Mouse (Mus musculus): ENCODE data around the gene Erc2. TPM values are rescaled to one million over a fixed set of nuclear protein-coding genes. Genes with fewer than 3 reads are reported as not detected.

The Erc2 gene
- total RNA-seq, 2 experiments from 2014 or later = 0.36 to 0.41 TPM

DNA sequence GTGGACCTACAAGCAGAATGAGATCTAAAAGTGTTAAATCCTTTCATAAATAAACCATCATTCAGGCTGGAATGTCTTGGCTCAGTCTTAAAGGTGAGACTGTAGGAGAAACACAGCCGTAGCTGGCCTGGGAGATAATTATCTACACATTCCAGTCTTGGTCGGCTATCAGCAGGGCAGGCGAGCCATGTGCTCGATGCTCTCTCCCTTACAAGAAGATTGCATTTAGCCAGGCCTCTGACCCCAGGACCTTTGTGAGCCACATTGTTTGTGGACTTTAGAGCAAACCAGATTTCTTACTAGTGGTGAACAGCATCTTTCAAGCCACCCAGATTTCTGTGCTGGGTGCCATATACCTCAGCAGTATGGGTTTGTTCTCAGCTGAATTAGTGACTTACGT, 498.6 kb downstream of the Erc2 start:
- intact Hi-C loops (cut with DNase I) = no loop called here
- no peak for TF ChIP-seq CTCF (IDR thresholded peaks at IDR 0.05)
- DNase-seq = no peak

DNA sequence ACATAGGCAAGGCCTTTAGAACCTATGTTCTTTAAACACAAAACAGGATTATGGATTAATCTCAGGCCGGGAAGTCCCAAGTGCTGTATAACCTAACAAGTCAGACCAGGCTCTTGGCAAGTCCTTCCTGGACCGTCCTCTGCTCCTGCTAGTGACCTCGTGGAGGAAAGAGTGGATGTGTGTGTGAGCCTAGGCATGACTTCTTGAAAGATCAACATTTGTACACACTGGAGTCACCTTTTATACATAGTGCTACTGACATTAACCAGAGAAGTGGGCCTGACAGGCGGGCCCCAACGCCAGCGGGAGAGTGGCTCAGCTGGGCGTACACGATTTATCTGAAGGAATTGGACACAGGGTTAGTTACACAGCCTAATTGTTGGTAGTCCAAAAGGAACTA, 504.6 kb downstream of the Erc2 start:
- Histone ChIP-seq H3K4me3 (no peak overlapping the region), H3K27ac (no peak overlapping the region)
- intact Hi-C loops (cut with DNase I) = no loop called here
- DNase-seq = no peak
- TF ChIP-seq CTCF (IDR thresholded peaks at IDR 0.05) = no peak

More for the DNA sequence above, 498.6 kb downstream of the Erc2 start:
- Histone ChIP-seq H3K27ac (no peak overlapping the region), H3K4me3 (no peak overlapping the region)

DNA sequence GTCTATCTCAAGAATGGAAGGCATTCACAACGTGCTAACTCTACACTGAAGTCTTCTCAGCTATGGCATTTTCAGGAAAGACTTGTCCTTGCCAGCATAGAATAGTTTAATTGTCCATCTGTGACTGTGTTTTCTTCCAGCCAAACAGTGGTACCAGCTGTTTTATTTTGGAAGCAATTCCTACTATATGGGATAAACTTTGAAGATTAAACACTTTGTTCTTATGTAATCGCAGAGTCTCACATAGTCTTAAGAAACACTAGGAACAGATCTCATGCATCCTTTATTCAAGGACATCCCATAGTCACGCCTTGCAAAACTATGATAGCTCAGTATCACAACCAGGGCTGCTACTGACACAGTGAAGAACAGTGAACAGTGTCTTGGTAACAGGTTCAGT, 506.8 kb downstream of the Erc2 start:
- no peak for TF ChIP-seq CTCF (IDR thresholded peaks at IDR 0.05)
- H3K4me3 ChIP-seq = no peak overlapping the region
- no peak for DNase-seq
- intact Hi-C loops (cut with DNase I) = no loop called here
- H3K27ac ChIP-seq = no peak overlapping the region

DNA sequence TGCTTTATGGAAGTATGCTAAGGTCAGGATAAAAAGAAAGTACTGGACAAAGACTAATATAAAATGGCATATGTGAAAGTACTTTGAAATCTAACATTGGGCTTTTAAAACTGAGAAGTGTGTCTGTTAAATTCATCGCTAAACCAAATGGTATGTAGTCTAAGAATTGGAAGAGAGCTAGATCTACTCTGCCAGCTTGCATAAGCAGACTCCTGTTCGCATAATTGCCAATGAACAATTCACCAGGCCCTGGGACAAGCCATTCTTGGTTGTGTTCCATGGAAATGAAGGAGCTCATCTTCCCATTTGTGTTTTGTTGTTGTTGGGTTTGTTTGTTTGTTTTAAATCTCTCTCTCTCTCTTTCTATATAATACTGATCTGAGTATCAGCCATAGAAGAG, 521.8 kb downstream of the Erc2 start:
- no peak for DNase-seq
- H3K4me3 ChIP-seq = no peak overlapping the region
- no peak for TF ChIP-seq CTCF (IDR thresholded peaks at IDR 0.05)
- intact Hi-C loops (cut with DNase I) = no loop called here
- H3K27ac ChIP-seq = no peak overlapping the region

DNA sequence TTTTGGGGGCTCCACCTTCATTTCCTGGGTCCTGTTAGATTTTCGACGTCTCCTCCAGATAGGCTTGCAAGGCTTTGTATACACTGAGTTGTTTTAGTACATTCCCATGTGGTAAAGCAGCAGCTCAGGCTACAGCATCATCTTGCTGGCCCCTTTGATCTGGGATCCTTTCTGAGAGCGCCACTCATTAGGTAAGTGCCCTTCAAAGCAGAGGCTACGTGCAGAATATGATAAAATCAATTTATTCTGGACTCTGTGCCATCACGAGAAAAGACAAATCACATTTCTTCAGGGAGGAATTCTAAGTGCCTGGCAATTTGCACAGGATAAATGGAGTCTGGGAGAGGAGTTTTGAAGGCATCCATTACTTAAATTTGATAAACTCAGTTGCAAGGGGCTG, 525.0 kb downstream of the Erc2 start:
- Histone ChIP-seq H3K27ac (no peak overlapping the region), H3K4me3 (no peak overlapping the region)
- DNase-seq = no peak
- intact Hi-C loops (cut with DNase I) = no loop called here
- TF ChIP-seq CTCF (IDR thresholded peaks at IDR 0.05) = no peak

DNA sequence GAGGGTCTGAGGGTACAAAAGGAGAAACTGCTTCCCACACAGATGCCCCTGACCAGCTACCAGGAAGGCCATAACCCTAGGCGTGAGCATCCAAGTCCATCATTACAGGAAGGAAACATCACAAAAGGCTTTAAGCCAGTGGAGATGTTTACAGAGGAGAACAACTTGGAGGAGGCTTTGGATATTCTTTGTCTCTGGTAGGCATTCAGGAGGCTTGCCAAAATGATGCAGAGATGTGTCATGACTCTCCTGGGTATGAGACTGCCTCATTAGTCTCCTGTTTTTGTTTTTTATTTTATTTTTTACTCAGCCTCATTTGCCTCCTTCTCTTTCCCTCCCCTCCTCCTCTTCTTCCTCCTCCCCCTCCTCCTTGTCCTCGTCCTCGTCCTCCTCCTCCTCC, 528.7 kb downstream of the Erc2 start:
- intact Hi-C loops (cut with DNase I) = no loop called here
- no peak overlapping the region for H3K27ac ChIP-seq
- TF ChIP-seq CTCF (IDR thresholded peaks at IDR 0.05) = no peak
- H3K4me3 ChIP-seq = no peak overlapping the region
- DNase-seq = no peak

DNA sequence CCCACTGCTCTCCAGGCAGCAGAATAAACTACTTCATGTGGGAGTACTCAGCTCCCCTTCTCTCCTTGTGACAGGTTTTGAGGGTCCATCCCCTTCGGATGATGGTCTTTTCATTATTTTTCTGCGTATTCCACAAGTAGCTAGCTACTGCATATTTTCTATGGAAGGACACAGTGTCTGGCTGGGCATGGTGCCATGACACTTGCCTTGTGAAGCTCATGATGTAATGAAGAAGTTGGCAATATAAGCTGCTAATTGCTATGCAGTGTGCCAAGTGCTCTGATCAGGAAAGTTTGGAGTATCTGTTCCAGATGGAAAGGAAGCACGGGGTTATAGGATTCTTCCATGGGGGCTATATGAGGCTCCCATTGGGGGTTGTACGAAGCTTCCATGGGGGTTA, 533.5 kb downstream of the Erc2 start:
- intact Hi-C loops (cut with DNase I) = no loop called here
- Histone ChIP-seq H3K27ac (no peak overlapping the region), H3K4me3 (no peak overlapping the region)
- TF ChIP-seq CTCF (IDR thresholded peaks at IDR 0.05) = no peak
- no peak for DNase-seq

DNA sequence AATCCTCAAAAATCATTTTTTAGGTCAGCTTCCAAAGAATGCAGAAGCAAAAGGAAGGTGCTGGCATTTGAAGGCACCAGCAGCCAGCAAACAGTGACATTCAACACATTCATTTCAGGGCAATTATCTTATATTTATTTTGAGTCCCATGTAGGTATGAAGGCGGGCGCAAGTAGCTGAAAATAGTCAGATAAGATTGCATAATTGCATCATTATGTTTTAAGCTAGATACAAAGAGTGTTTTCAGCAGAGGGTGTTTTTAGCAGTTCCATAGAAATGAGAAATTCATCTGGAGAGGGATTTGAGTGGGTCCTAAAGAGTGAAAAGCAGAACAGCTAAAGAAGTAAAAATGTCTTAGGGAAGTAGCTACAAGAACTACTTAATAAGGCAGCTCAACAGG, 538.6 kb downstream of the Erc2 start:
- intact Hi-C loops (cut with DNase I) = no loop called here
- no peak for TF ChIP-seq CTCF (IDR thresholded peaks at IDR 0.05)
- no peak for DNase-seq
- Histone ChIP-seq H3K4me3 (no peak overlapping the region), H3K27ac (no peak overlapping the region)

DNA sequence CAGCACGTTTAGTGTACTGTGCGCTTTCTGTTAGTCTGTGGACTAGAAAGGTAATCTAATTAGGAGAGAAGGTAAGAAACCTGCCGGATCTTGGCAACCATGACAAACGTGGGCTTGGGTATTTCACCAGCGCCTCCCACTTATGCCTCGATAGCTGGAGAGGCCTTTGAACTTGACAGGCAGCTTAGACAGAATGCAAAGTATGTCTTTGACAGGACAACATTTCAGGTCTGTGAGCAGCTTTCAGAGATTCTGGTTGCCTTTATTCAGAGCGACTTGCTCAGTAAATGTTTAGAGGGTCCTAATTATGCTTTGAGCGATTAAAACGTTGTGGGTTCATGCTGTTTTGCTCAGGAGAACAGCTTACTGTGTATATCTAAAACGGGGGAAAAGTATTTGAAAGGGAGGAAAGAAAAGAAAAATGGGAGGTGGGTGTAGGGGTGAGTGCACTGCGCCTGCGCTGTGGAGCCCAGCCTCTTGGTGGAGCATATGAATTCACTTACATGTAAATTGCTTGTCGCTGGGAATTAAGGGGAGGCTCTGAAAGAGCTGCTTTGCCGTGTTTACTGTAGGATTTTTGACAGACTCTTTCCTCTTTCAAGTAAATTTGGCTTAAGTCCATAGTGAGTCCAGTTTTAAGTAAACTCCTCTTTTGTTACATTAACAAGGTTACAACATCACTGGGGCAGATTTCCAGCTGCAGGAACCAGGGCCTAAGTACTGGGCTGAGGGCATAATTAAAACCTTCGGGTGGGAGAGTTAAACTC, 542.6 kb downstream of the Erc2 start:
- intact Hi-C loops (cut with DNase I) = no loop called here
- no peak for DNase-seq
- no peak for TF ChIP-seq CTCF (IDR thresholded peaks at IDR 0.05)
- no peak overlapping the region for H3K27ac ChIP-seq
- H3K4me3 ChIP-seq = no peak overlapping the region

DNA sequence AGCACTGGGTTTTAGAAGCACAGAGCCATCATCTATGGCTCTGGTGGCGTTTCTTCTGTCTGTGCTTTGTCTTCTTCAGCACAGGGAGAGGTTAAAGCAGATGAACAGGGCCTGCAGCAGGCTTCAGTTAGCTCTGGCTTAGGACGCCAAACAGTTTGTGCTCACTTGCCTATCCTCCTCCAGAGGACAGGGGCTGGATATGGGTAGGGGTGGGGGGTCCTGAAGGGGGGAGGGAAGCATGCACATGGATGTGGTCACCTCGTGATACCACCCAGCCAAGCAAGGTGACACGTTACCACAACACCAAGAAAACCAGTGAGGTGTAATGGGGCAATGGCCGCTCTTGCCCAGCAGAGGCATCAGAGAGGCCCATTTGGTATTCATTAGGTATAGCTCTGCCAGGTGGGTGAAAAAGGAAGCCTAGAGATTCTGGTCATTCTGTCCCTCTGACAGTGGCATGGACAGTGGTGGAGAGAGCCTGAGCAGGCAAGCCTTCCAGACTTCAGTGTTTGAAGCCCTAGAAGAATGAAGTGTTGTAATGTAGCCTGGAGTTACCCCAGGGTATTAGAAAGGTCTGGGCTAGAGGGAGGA, 543.5 kb downstream of the Erc2 start:
- intact Hi-C loops (cut with DNase I) = no loop called here
- H3K27ac ChIP-seq = no peak overlapping the region
- H3K4me3 ChIP-seq = no peak overlapping the region
- no peak for DNase-seq
- no peak for TF ChIP-seq CTCF (IDR thresholded peaks at IDR 0.05)

DNA sequence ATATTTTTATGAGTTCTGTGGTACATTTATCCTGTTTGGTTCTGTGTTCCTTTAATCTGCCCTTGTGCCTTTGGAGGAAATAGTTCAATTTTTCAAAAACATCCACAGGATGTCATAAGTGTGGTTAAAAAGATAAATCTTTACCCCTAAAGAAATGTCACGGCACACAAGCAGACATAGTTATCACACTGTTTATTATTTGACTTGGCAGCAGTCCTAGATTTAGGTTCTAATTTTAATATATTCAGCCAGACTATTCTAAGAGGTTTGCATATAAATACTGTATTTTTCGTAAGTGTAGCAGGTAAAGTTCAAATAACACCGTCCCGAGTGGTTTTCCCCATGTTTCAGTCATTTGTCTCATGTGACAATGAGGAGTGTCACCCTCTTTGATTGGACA, 548.5 kb downstream of the Erc2 start:
- Histone ChIP-seq H3K4me3 (no peak overlapping the region), H3K27ac (no peak overlapping the region)
- DNase-seq = no peak
- no peak for TF ChIP-seq CTCF (IDR thresholded peaks at IDR 0.05)
- intact Hi-C loops (cut with DNase I) = no loop called here

DNA sequence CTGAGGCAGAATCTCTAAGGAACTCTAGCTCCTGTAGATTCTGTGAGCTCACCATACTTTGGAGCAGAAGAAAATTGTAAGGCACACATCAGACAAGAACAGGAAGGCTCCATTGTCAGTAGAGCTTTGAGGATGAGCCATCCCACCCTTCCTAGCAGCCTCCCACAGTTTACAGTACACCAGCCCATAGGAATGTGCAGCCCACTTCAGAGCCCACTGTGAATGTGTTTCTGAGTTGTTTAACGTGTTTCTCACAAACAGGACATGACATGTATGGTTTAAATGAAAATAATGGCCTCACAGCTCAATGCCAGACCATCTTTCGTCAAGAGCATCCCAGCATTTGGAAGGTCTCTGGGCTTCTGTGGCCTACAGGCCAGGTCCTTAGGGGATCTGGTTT, 549.1 kb downstream of the Erc2 start:
- TF ChIP-seq CTCF (IDR thresholded peaks at IDR 0.05) = no peak
- Histone ChIP-seq H3K4me3 (no peak overlapping the region), H3K27ac (no peak overlapping the region)
- intact Hi-C loops (cut with DNase I) = no loop called here
- no peak for DNase-seq

DNA sequence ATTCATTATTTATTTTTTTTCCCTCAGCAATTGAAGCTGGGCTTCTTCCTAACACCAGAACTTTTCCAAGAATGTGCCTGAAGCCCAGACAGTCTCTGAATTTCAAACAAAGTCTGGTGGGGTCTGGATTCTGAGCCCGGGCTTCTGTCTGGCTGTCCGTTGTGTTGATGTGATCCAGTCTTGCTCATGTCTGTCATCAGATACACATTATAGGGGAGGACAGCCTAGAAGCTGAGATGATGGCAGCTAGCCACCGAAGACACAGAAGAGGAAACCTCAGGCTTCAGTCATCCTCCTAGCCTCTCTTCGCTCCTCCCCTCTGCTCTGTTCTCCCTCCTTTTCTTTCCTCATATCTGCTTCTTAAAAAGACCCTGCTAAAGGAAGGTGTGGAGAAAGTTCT, 551.5 kb downstream of the Erc2 start:
- Histone ChIP-seq H3K27ac (no peak overlapping the region), H3K4me3 (no peak overlapping the region)
- TF ChIP-seq CTCF (IDR thresholded peaks at IDR 0.05) = no peak
- intact Hi-C loops (cut with DNase I) = no loop called here
- DNase-seq = no peak

Data from gastrocnemius, adult 2 months (tissue).